Mouse (Mus musculus) cortical plate, adult 2 months (tissue): Measurements from ENCODE around the gene Tsc22d2. TPM values are rescaled to one million over a fixed set of nuclear protein-coding genes. Genes with fewer than 3 reads are reported as not detected.

ENCODE experiments used
- H3K27ac ChIP-seq: fragments of 200-500 bp; 2 replicates; pipeline ENCODE4 v1.5.1; 2012; ENCODE audit warnings: low read length, control low read depth, inconsistent platforms; ENCODE audit not compliant: insufficient read depth
- H3K4me1 ChIP-seq: fragments of 200-500 bp; 2 replicates; pipeline ENCODE4 v1.6.1; 2011; ENCODE audit warnings: low read length; ENCODE audit not compliant: control insufficient read depth, insufficient read depth
- H3K4me3 ChIP-seq: fragments of 200-500 bp; 2 replicates; pipeline ENCODE4 v1.5.1; 2011; ENCODE audit warnings: mild to moderate bottlenecking, low read length, control low read depth; ENCODE audit not compliant: insufficient read depth
- CTCF ChIP-seq: fragments of 200-500 bp; IDR thresholded peaks from 2 replicates; pipeline ENCODE4 v1.5.1; 2011; ENCODE audit warnings: mild to moderate bottlenecking, control low read depth, low read length; ENCODE audit not compliant: insufficient read depth; ENCODE audit errors: extremely low read depth
- POLR2A ChIP-seq: fragments of 200-500 bp; IDR thresholded peaks from 2 replicates; pipeline ENCODE4 v1.6.1; 2011; ENCODE audit warnings: mild to moderate bottlenecking, low read length, control low read depth; ENCODE audit not compliant: insufficient read depth; ENCODE audit errors: extremely low read depth
- polyA plus RNA-seq: library from polyadenylated mRNA; depleted of rRNA; stranded (reverse); fragments of >200 nt; gene quantifications from 2 replicates; pipeline ENCODE4 v1.2.3, GENCODE M21; 2012; rRNA removed

Tsc22d2 gene
- 9.6 and 11.2 TPM in 2 replicates for polyA plus RNA-seq

- TF ChIP-seq CTCF (no peak), POLR2A (peak; percentile 66)
- no peaks in the 10 kb centered on the region for H3K4me1 ChIP-seq
- peak within 1 kb of the TSS; percentile 92 for H3K4me3 ChIP-seq
- H3K27ac ChIP-seq: peak within 1 kb of the TSS; percentile 95
These were observed at the start of gene Tsc22d2 for GRCm38 (mm10) chr3:58414234-58414938. Tsc22d2 (plus strand) TSS chr3:58414715.

GRCm38 (mm10) chr3:58366756-58367155 is 47.8 kb upstream of the Tsc22d2 start:
- no peaks in the 10 kb centered on the region for H3K4me1 ChIP-seq
- no peak overlapping the region for H3K27ac ChIP-seq
- TF ChIP-seq CTCF: no peak
- no peak for TF ChIP-seq POLR2A
- no peak overlapping the region for H3K4me3 ChIP-seq

GRCm38 (mm10) chr3:58370811-58371210 is 43.7 kb upstream of the Tsc22d2 start:
- peaks cover 1% of the 10 kb centered on the region for H3K4me1 ChIP-seq
- H3K27ac ChIP-seq: no peak overlapping the region
- no peak for TF ChIP-seq POLR2A
- no peak for TF ChIP-seq CTCF
- H3K4me3 ChIP-seq: no peak overlapping the region

DNA sequence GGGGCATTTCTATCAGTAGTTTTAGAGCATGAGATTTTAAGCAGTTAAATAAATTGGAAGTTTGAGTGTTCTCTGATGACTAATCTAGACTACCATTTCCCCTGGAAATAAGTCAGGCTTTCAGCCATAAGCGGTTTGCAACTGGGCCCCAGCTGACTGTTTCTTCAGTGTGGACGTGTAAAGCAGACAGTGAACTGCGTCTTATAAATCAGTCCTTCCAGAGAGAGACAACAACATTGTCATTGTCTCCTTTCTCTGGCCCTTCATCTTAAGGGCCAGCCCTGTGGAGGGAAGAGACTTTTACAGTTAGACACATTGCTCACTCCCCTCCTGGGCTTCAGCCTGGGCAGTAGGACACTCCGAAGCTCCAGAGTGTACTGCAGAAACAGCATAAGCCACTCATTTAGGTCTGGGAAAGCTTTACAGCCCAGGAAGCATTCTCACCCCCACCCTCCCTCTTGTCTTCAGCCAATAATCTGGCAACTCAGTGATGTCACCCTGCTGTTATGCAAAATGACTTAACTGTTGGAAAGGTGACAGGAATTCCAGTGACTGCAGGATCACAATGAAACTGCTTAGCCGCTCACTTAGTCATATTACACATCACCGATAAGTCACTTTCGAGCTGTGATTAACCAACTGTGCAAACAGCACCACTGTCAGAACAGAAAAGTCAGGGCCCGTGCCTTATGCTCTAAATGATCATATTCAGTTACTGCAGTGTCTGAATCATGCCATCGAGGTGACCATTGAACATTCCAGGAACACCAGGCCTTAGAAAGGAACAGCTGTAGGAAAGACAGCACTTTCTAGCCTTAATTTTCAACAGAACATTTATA is 42.2 kb upstream of the Tsc22d2 start:
- no peak overlapping the region for H3K27ac ChIP-seq
- no peak overlapping the region for H3K4me3 ChIP-seq
- TF ChIP-seq POLR2A (no peak), CTCF (no peak)
- H3K4me1 ChIP-seq: peaks cover 1% of the 10 kb centered on the region

DNA sequence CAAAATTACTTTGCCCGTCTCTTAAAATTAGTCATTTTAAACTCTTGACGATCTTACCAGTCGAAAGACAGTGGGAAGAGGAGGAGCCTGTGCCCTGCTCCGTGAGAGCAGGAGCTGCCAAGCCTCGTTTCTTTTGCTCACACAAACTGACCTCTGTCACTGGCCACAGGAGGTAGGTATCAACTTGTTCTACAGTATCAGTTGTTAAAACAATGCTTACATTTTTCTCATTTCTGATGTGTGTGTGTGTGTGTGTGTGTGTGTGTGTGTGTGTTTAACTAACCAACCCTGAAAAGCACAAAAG is 41.7 kb upstream of the Tsc22d2 start:
- Histone ChIP-seq H3K4me1 (peaks cover 1% of the 10 kb centered on the region), H3K4me3 (no peak overlapping the region), H3K27ac (no peak overlapping the region)
- TF ChIP-seq POLR2A: no peak

GRCm38 (mm10) chr3:58374281-58374680 is 40.2 kb upstream of the Tsc22d2 start:
- Histone ChIP-seq H3K27ac (no peak overlapping the region), H3K4me3 (no peak overlapping the region), H3K4me1 (peaks cover 1% of the 10 kb centered on the region)
- TF ChIP-seq POLR2A (no peak), CTCF (no peak)

GRCm38 (mm10) chr3:58376713-58377112 is 37.8 kb upstream of the Tsc22d2 start:
- TF ChIP-seq CTCF (no peak), POLR2A (no peak)
- H3K4me1 ChIP-seq: peaks cover 1% of the 10 kb centered on the region
- no peak overlapping the region for H3K4me3 ChIP-seq
- no peak overlapping the region for H3K27ac ChIP-seq

DNA sequence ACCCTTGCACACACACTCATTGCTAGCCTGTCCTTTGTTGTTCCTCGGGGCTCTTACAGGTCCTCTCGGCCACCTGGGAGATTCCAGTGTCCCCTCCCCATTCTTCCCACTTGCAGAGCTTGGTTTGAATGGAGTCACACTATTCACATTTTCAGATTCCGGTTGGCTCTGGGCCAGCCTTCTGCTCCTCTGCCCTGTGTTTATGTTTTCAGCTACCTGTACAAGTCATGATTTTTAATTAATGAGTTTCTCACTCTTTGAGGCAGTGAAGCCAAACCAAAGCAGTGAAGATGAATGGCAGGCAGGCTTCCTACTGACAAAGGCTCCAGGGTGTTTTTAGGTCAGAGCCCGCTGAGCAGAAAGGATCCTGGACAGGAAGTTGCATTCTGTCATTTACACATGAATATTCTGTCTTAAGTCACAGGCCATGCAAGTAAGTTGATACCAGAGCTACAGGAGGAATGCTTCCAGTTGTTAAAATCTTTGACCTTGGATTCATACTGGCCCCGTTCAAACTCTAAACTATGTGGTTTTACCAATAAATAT is 36.9 kb upstream of the Tsc22d2 start:
- TF ChIP-seq CTCF (no peak), POLR2A (no peak)
- Histone ChIP-seq H3K4me3 (no peak overlapping the region), H3K4me1 (no peaks in the 10 kb centered on the region; the same call in 1 of the 2 replicates), H3K27ac (no peak overlapping the region)

- Histone ChIP-seq H3K27ac (no peak overlapping the region), H3K4me1 (no peaks in the 10 kb centered on the region), H3K4me3 (no peak overlapping the region)
- TF ChIP-seq CTCF: no peak
- TF ChIP-seq POLR2A: no peak
These were observed 31.8 kb upstream of the Tsc22d2 start for GRCm38 (mm10) chr3:58382676-58383075.
